Mouse (Mus musculus) ovary, postnatal 36 days (tissue): ENCODE results near the gene Epb41l2.

Experiments used
- DNase-seq: peaks from one replicate; pipeline ENCODE4 v3.0.0; 2022; ENCODE audit warnings: low spot score, mixed read lengths

The Epb41l2 gene

GRCm38 (mm10) chr10:25436703-25437401 is 77.3 kb downstream of the Epb41l2 start:
- DNase-seq: no peak

GRCm38 (mm10) chr10:25437586-25438298 is 78.1 kb downstream of the Epb41l2 start:
- DNase-seq: no peak

- no peak for DNase-seq
These were observed 78.7 kb downstream of the Epb41l2 start for GRCm38 (mm10) chr10:25438299-25438680.

GRCm38 (mm10) chr10:25439163-25439562 is 79.6 kb downstream of the Epb41l2 start:
- no peak for DNase-seq

- no peak for DNase-seq
These were observed 80.3 kb downstream of the Epb41l2 start for GRCm38 (mm10) chr10:25439856-25440255.

- DNase-seq: no peak
These were observed 81.8 kb downstream of the Epb41l2 start for GRCm38 (mm10) chr10:25441405-25441804.

- no peak for DNase-seq
These were observed 84.0 kb downstream of the Epb41l2 start for GRCm38 (mm10) chr10:25443626-25444025.

GRCm38 (mm10) chr10:25444198-25444783 is 84.7 kb downstream of the Epb41l2 start:
- DNase-seq: no peak

- no peak for DNase-seq
These were observed 87.4 kb downstream of the Epb41l2 start for GRCm38 (mm10) chr10:25446953-25447525.

- no peak for DNase-seq
These were observed 89.1 kb downstream of the Epb41l2 start for GRCm38 (mm10) chr10:25448676-25449075.

GRCm38 (mm10) chr10:25449312-25450020 is 89.9 kb downstream of the Epb41l2 start:
- DNase-seq: no peak

- DNase-seq: no peak
These were observed 93.6 kb downstream of the Epb41l2 start for GRCm38 (mm10) chr10:25453150-25453549.

- DNase-seq: no peak
These were observed 94.2 kb downstream of the Epb41l2 start for GRCm38 (mm10) chr10:25453772-25454171.

- DNase-seq: no peak
These were observed 97.5 kb downstream of the Epb41l2 start for GRCm38 (mm10) chr10:25457118-25457517.

- no peak for DNase-seq
These were observed 98.4 kb downstream of the Epb41l2 start for GRCm38 (mm10) chr10:25457996-25458395.

GRCm38 (mm10) chr10:25461832-25462231 is 102.2 kb downstream of the Epb41l2 start:
- no peak for DNase-seq

- no peak for DNase-seq
These were observed 103.1 kb downstream of the Epb41l2 start for GRCm38 (mm10) chr10:25462669-25463068.

- DNase-seq: no peak
These were observed 106.9 kb downstream of the Epb41l2 start for GRCm38 (mm10) chr10:25466493-25466892.

- no peak for DNase-seq
These were observed 112.3 kb downstream of the Epb41l2 start for GRCm38 (mm10) chr10:25471944-25472343.

GRCm38 (mm10) chr10:25479716-25480115 is 120.1 kb downstream of the Epb41l2 start:
- no peak for DNase-seq

GRCm38 (mm10) chr10:25482791-25483190 is 123.2 kb downstream of the Epb41l2 start:
- no peak for DNase-seq

GRCm38 (mm10) chr10:25488456-25488855 is 128.9 kb downstream of the Epb41l2 start:
- peak; percentile 53 for DNase-seq
